Mouse (Mus musculus) midbrain, embryonic 14.5 days (tissue): Measurements from ENCODE around the gene Ryr3. TPM values are rescaled to one million over a fixed set of nuclear protein-coding genes. Genes with fewer than 3 reads are reported as not detected.

Experiments
- ATAC-seq: fragments of 200-750 bp; cut with Nextera tagmentation; 2 replicates; pipeline ENCODE4 v1.8.0; 2017; ENCODE audit warnings: moderate number of reproducible peaks, moderate library complexity; ENCODE audit not compliant: low FRiP score, low TSS enrichment
- DNase-seq: peaks from one replicate; pipeline ENCODE4 v3.0.0-alpha.2; 2015
- H3K27ac ChIP-seq: fragments of 300-500 bp; sonication (generic); replicated peaks from 2 replicates; pipeline ENCODE4 v1.5.1; 2014; ENCODE audit warnings: mild to moderate bottlenecking, low read depth, low read length, moderate library complexity
- H3K27me3 ChIP-seq: fragments of 300-500 bp; sonication (generic); 2 replicates; pipeline ENCODE4 v1.6.1; 2014; ENCODE audit warnings: low read length, control low read depth, mixed read lengths; ENCODE audit not compliant: control insufficient read depth, insufficient read depth
- H3K36me3 ChIP-seq: fragments of 300-500 bp; sonication (generic); 2 replicates; pipeline ENCODE4 v1.6.1; 2014; ENCODE audit warnings: low read length, control low read depth; ENCODE audit not compliant: control insufficient read depth, insufficient read depth
- H3K4me1 ChIP-seq: fragments of 300-500 bp; sonication (generic); 2 replicates; pipeline ENCODE4 v1.6.1; 2014; ENCODE audit warnings: mild to moderate bottlenecking, antibody characterized with exemption, low read length, control low read depth; ENCODE audit not compliant: control insufficient read depth, insufficient read depth
- H3K4me2 ChIP-seq: fragments of 300-500 bp; sonication (generic); 2 replicates; pipeline ENCODE4 v1.6.1; 2014; ENCODE audit warnings: mild to moderate bottlenecking, low read length, moderate library complexity
- H3K4me3 ChIP-seq: fragments of 300-500 bp; sonication (generic); replicated peaks from 2 replicates; pipeline ENCODE4 v1.5.1; 2014; ENCODE audit warnings: low read depth, low read length
- H3K9ac ChIP-seq: fragments of 300-500 bp; sonication (generic); replicated peaks from 2 replicates; pipeline ENCODE4 v1.6.1; 2014; ENCODE audit warnings: mild to moderate bottlenecking, low read length, moderate library complexity
- H3K9me3 ChIP-seq: fragments of 300-500 bp; sonication (generic); 2 replicates; pipeline ENCODE4 v1.6.1; 2016; ENCODE audit warnings: low read length, control low read depth, mixed read lengths; ENCODE audit not compliant: control insufficient read depth
- WGBS: fragments of 180-500 bp; shearing (Covaris S2); extraction: QIAGEN DNeasy Blood & Tissue Kit; methylation state at CpG from one replicate; pipeline ENCODE4 v1.1.7; 2014; 5-methylcytosine and 5-hydroxymethylcytosine counted together
- polyA plus RNA-seq: library from polyadenylated mRNA; unstranded; fragments of >200 nt; fragmentation: Nextera tagmentation; extraction: Ambion mirVana; gene quantifications from 2 replicates; pipeline ENCODE4 v1.2.1, GENCODE M21; 2014

The Ryr3 gene
- polyA plus RNA-seq, 1 experiment from 2014 or later: 4.3 TPM

- no peak overlapping the region for H3K27ac ChIP-seq
- DNase-seq (no peak), ATAC-seq (no peak)
- H3K4me1 ChIP-seq: no peaks in the 10 kb centered on the region
- H3K36me3 ChIP-seq: no peaks in the 10 kb centered on the region
- 87% methylated on average over 7 of the region's 7 CpGs for WGBS
- no peak overlapping the region for H3K9ac ChIP-seq
- H3K4me2 ChIP-seq: no peak overlapping the region
- H3K27me3 ChIP-seq: no peaks in the 10 kb centered on the region
- H3K9me3 ChIP-seq: no peaks in the 10 kb centered on the region
- no peak overlapping the region for H3K4me3 ChIP-seq
Observed at GRCm38 (mm10) chr2:112614375-112614774, 602.5 kb downstream of the Ryr3 start.

GRCm38 (mm10) chr2:112612628-112613027 lies 604.3 kb downstream of the Ryr3 start:
- H3K36me3 ChIP-seq: no peaks in the 10 kb centered on the region
- DNase-seq: no peak
- no peaks in the 10 kb centered on the region for H3K4me1 ChIP-seq
- 86% methylated on average over 3 of the region's 3 CpGs for WGBS
- no peak overlapping the region for H3K27ac ChIP-seq
- H3K9ac ChIP-seq: no peak overlapping the region
- H3K4me2 ChIP-seq: no peak overlapping the region
- ATAC-seq: no peak
- no peaks in the 10 kb centered on the region for H3K9me3 ChIP-seq
- H3K27me3 ChIP-seq: no peaks in the 10 kb centered on the region
- no peak overlapping the region for H3K4me3 ChIP-seq

GRCm38 (mm10) chr2:112606536-112606935 lies 610.4 kb downstream of the Ryr3 start:
- Histone ChIP-seq H3K4me3 (no peak overlapping the region), H3K4me2 (no peak overlapping the region), H3K9me3 (no peaks in the 10 kb centered on the region), H3K36me3 (no peaks in the 10 kb centered on the region), H3K9ac (no peak overlapping the region), H3K27ac (no peak overlapping the region), H3K4me1 (no peaks in the 10 kb centered on the region), H3K27me3 (no peaks in the 10 kb centered on the region)
- DNase-seq (no peak), ATAC-seq (no peak)
- WGBS: 87% methylated on average over 3 of the region's 3 CpGs

GRCm38 (mm10) chr2:112602487-112602886 lies 614.4 kb downstream of the Ryr3 start:
- H3K4me3 ChIP-seq: no peak overlapping the region
- no peaks in the 10 kb centered on the region for H3K36me3 ChIP-seq
- ATAC-seq (no peak), DNase-seq (no peak)
- no peaks in the 10 kb centered on the region for H3K27me3 ChIP-seq
- H3K4me2 ChIP-seq: no peak overlapping the region
- WGBS: 66% methylated on average over 8 of the region's 8 CpGs
- no peaks in the 10 kb centered on the region for H3K9me3 ChIP-seq
- H3K4me1 ChIP-seq: no peaks in the 10 kb centered on the region
- H3K27ac ChIP-seq: no peak overlapping the region
- no peak overlapping the region for H3K9ac ChIP-seq

- H3K9ac ChIP-seq: no peak overlapping the region
- H3K27me3 ChIP-seq: no peaks in the 10 kb centered on the region
- no peak overlapping the region for H3K4me2 ChIP-seq
- no peaks in the 10 kb centered on the region for H3K36me3 ChIP-seq
- 30% methylated on average over 10 of the region's 10 CpGs for WGBS
- no peak overlapping the region for H3K4me3 ChIP-seq
- no peaks in the 10 kb centered on the region for H3K4me1 ChIP-seq
- ATAC-seq: no peak
- no peak overlapping the region for H3K27ac ChIP-seq
- no peak for DNase-seq
- H3K9me3 ChIP-seq: no peaks in the 10 kb centered on the region
Observed at GRCm38 (mm10) chr2:112600222-112600621, 616.7 kb downstream of the Ryr3 start.

- 91% methylated on average over 1 of the region's 1 CpGs for WGBS
- H3K27me3 ChIP-seq: no peaks in the 10 kb centered on the region
Observed at GRCm38 (mm10) chr2:112597064-112597463, 619.8 kb downstream of the Ryr3 start.

GRCm38 (mm10) chr2:112596415-112596814 lies 620.5 kb downstream of the Ryr3 start:
- H3K27me3 ChIP-seq: no peaks in the 10 kb centered on the region
- WGBS: 68% methylated on average over 5 of the region's 5 CpGs
- ATAC-seq (no peak), DNase-seq (no peak)
- no peaks in the 10 kb centered on the region for H3K4me1 ChIP-seq
- H3K36me3 ChIP-seq: no peaks in the 10 kb centered on the region
- H3K27ac ChIP-seq: no peak overlapping the region
- no peak overlapping the region for H3K4me3 ChIP-seq
- no peak overlapping the region for H3K4me2 ChIP-seq
- H3K9me3 ChIP-seq: no peaks in the 10 kb centered on the region
- H3K9ac ChIP-seq: no peak overlapping the region

More at GRCm38 (mm10) chr2:112597064-112597463, 619.8 kb downstream of the Ryr3 start:
- Histone ChIP-seq H3K4me1 (no peaks in the 10 kb centered on the region), H3K9me3 (no peaks in the 10 kb centered on the region), H3K36me3 (no peaks in the 10 kb centered on the region), H3K4me3 (no peak overlapping the region), H3K4me2 (no peak overlapping the region), H3K9ac (no peak overlapping the region), H3K27ac (no peak overlapping the region)
- DNase-seq (no peak), ATAC-seq (no peak)

- DNase-seq: no peak
- ATAC-seq: no peak
- H3K27me3 ChIP-seq: no peaks in the 10 kb centered on the region
- H3K9me3 ChIP-seq: no peaks in the 10 kb centered on the region
- no peak overlapping the region for H3K9ac ChIP-seq
- H3K4me2 ChIP-seq: no peak overlapping the region
- no peak overlapping the region for H3K27ac ChIP-seq
- no peaks in the 10 kb centered on the region for H3K36me3 ChIP-seq
- H3K4me1 ChIP-seq: no peaks in the 10 kb centered on the region
- 82% methylated on average over 3 of the region's 3 CpGs for WGBS
- H3K4me3 ChIP-seq: no peak overlapping the region
Observed at GRCm38 (mm10) chr2:112595807-112596206, 621.1 kb downstream of the Ryr3 start.

GRCm38 (mm10) chr2:112593781-112594180 lies 623.1 kb downstream of the Ryr3 start:
- WGBS: 93% methylated on average over 2 of the region's 2 CpGs
- Histone ChIP-seq H3K27ac (no peak overlapping the region), H3K27me3 (no peaks in the 10 kb centered on the region), H3K4me3 (no peak overlapping the region), H3K4me2 (no peak overlapping the region), H3K9ac (no peak overlapping the region), H3K4me1 (no peaks in the 10 kb centered on the region), H3K9me3 (no peaks in the 10 kb centered on the region), H3K36me3 (no peaks in the 10 kb centered on the region)
- DNase-seq (no peak), ATAC-seq (no peak)
